Mouse (Mus musculus) stomach, postnatal 0 days (tissue): ENCODE data around the gene Rfc1. TPM values are rescaled to one million over a fixed set of nuclear protein-coding genes. Genes with fewer than 3 reads are reported as not detected.

Source experiments
- ATAC-seq: fragments of 200-750 bp; cut with Nextera tagmentation; 2 replicates; pipeline ENCODE4 v1.8.0; 2017; ENCODE audit not compliant: low FRiP score, low TSS enrichment
- DNase-seq: peaks from one replicate; pipeline ENCODE4 v3.0.0-alpha.2; 2016; ENCODE audit warnings: low spot score
- H3K27ac ChIP-seq: fragments of 300-500 bp; sonication (generic); replicated peaks from 2 replicates; pipeline ENCODE4 v1.5.1; 2014; ENCODE audit warnings: mild to moderate bottlenecking, control low read depth
- H3K27me3 ChIP-seq: fragments of 300-500 bp; sonication (generic); 2 replicates; pipeline ENCODE4 v1.6.1; 2014; ENCODE audit warnings: low read length; ENCODE audit not compliant: control insufficient read depth, insufficient read depth
- H3K36me3 ChIP-seq: fragments of 300-500 bp; sonication (generic); 2 replicates; pipeline ENCODE4 v1.6.1; 2014; ENCODE audit warnings: low read length, mixed read lengths; ENCODE audit not compliant: control insufficient read depth, insufficient read depth
- H3K4me1 ChIP-seq: fragments of 300-500 bp; sonication (generic); replicated peaks from 2 replicates; pipeline ENCODE4 v1.6.1; 2014; ENCODE audit warnings: antibody characterized with exemption; ENCODE audit not compliant: control insufficient read depth, insufficient read depth
- H3K4me2 ChIP-seq: fragments of 300-500 bp; sonication (generic); replicated peaks from 2 replicates; pipeline ENCODE4 v1.6.1; 2014; ENCODE audit warnings: low read depth, mild to moderate bottlenecking, control low read depth, moderate library complexity
- H3K4me3 ChIP-seq: fragments of 300-500 bp; sonication (generic); 2 replicates; pipeline ENCODE4 v1.5.1; 2014; ENCODE audit warnings: low read depth, low read length, control low read depth
- H3K9ac ChIP-seq: fragments of 300-500 bp; sonication (generic); 2 replicates; pipeline ENCODE4 v1.6.1; 2014; ENCODE audit warnings: mild to moderate bottlenecking, low read length, control low read depth, mixed read lengths
- H3K9me3 ChIP-seq: fragments of 300-500 bp; sonication (generic); 2 replicates; pipeline ENCODE4 v1.6.1; 2016; ENCODE audit warnings: low read length; ENCODE audit not compliant: control insufficient read depth
- CTCF ChIP-seq: IDR thresholded peaks from 2 replicates; pipeline ENCODE4 v1.5.1; 2016; ENCODE audit warnings: antibody characterized with exemption, low read depth, mild to moderate bottlenecking, moderate library complexity
- EP300 ChIP-seq: optimal IDR thresholded peaks from 2 replicates; pipeline ENCODE3; 2016; ENCODE audit warnings: antibody characterized with exemption
- WGBS: fragments of 180-500 bp; shearing (Covaris S2); extraction: QIAGEN DNeasy Blood & Tissue Kit; methylation state at CpG from one replicate; pipeline ENCODE4 v1.1.7; 2014; 5-methylcytosine and 5-hydroxymethylcytosine counted together
- polyA plus RNA-seq: library from polyadenylated mRNA; unstranded; fragments of >200 nt; fragmentation: Nextera tagmentation; extraction: Ambion mirVana; gene quantifications from 2 replicates; pipeline ENCODE4 v1.2.1, GENCODE M21; 2015

Rfc1 gene
- polyA plus RNA-seq, 1 experiment from 2014 or later, result 43.7 TPM

GRCm38 (mm10) chr5:65284171-65284570 lies 51.3 kb downstream of the Rfc1 start:
- H3K36me3 ChIP-seq, result peaks cover 5% of the 10 kb centered on the region
- TF ChIP-seq EP300 (no peak), CTCF (peak; percentile 61)
- no peaks in the 10 kb centered on the region for H3K9me3 ChIP-seq
- ATAC-seq (no peak), DNase-seq (peak; percentile 31)
- no peak overlapping the region for H3K27ac ChIP-seq
- no peak overlapping the region for H3K4me2 ChIP-seq
- H3K9ac ChIP-seq, result no peak overlapping the region
- no peaks in the 10 kb centered on the region for H3K4me1 ChIP-seq
- no peak overlapping the region for H3K4me3 ChIP-seq
- WGBS, result 95% methylated on average over 3 of the region's 3 CpGs
- no peaks in the 10 kb centered on the region for H3K27me3 ChIP-seq

GRCm38 (mm10) chr5:65281216-65281615 lies 54.3 kb downstream of the Rfc1 start:
- Histone ChIP-seq H3K4me2 (no peak overlapping the region), H3K27ac (no peak overlapping the region), H3K4me3 (no peak overlapping the region), H3K4me1 (no peaks in the 10 kb centered on the region), H3K9me3 (no peaks in the 10 kb centered on the region), H3K36me3 (peaks cover 14% of the 10 kb centered on the region), H3K9ac (no peak overlapping the region), H3K27me3 (no peaks in the 10 kb centered on the region)
- whole genome bisulfite sequencing, result 91% methylated on average over 3 of the region's 3 CpGs
- ATAC-seq (no peak), DNase-seq (no peak)
- TF ChIP-seq CTCF (no peak), EP300 (no peak)

GRCm38 (mm10) chr5:65279133-65279651 lies 56.3 kb downstream of the Rfc1 start:
- Histone ChIP-seq H3K27ac (no peak overlapping the region), H3K4me2 (no peak overlapping the region), H3K36me3 (peaks cover 12% of the 10 kb centered on the region), H3K9me3 (no peaks in the 10 kb centered on the region), H3K4me3 (no peak overlapping the region), H3K4me1 (no peaks in the 10 kb centered on the region), H3K27me3 (no peaks in the 10 kb centered on the region), H3K9ac (no peak overlapping the region)
- no peak for ATAC-seq
- WGBS, result 94% methylated on average over 6 of the region's 6 CpGs
- TF ChIP-seq CTCF (no peak), EP300 (no peak)
- DNase-seq, result no peak

- H3K9me3 ChIP-seq, result no peaks in the 10 kb centered on the region
- DNase-seq, result no peak
- TF ChIP-seq CTCF (no peak), EP300 (no peak)
- H3K36me3 ChIP-seq, result peaks cover 17% of the 10 kb centered on the region
- 81% methylated on average over 3 of the region's 3 CpGs for WGBS
- H3K9ac ChIP-seq, result no peak overlapping the region
- no peak overlapping the region for H3K4me3 ChIP-seq
- ATAC-seq, result no peak
- no peak overlapping the region for H3K27ac ChIP-seq
- no peaks in the 10 kb centered on the region for H3K27me3 ChIP-seq
- H3K4me2 ChIP-seq, result no peak overlapping the region
- H3K4me1 ChIP-seq, result no peaks in the 10 kb centered on the region
Measured at GRCm38 (mm10) chr5:65273966-65274365, 61.5 kb downstream of the Rfc1 start.

- Histone ChIP-seq H3K27me3 (no peaks in the 10 kb centered on the region), H3K9ac (no peak overlapping the region), H3K27ac (no peak overlapping the region), H3K4me1 (no peaks in the 10 kb centered on the region), H3K4me2 (no peak overlapping the region), H3K4me3 (no peak overlapping the region), H3K36me3 (peaks cover 13% of the 10 kb centered on the region), H3K9me3 (no peaks in the 10 kb centered on the region)
- TF ChIP-seq EP300 (no peak), CTCF (no peak)
- ATAC-seq, result no peak
- WGBS, result 86% methylated on average over 14 of the region's 14 CpGs
- no peak for DNase-seq
Measured at GRCm38 (mm10) chr5:65257910-65258505, 77.5 kb downstream of the Rfc1 start.

GRCm38 (mm10) chr5:65250185-65250855 lies 85.2 kb downstream of the Rfc1 start:
- 48% methylated on average over 7 of the region's 7 CpGs for WGBS
- H3K36me3 ChIP-seq, result no peaks in the 10 kb centered on the region; the same call in 1 of the 2 replicates
- TF ChIP-seq EP300 (no peak), CTCF (no peak)
- H3K4me1 ChIP-seq, result no peaks in the 10 kb centered on the region
- H3K27ac ChIP-seq, result no peak overlapping the region
- H3K27me3 ChIP-seq, result no peaks in the 10 kb centered on the region
- no peaks in the 10 kb centered on the region for H3K9me3 ChIP-seq
- DNase-seq (peak; percentile 37), ATAC-seq (peak; percentile 87)
- no peak overlapping the region for H3K4me2 ChIP-seq
- H3K9ac ChIP-seq, result no peak overlapping the region
- H3K4me3 ChIP-seq, result no peak overlapping the region
